Mouse (Mus musculus): Measurements from ENCODE around the gene Fgfr1op.

DNA sequence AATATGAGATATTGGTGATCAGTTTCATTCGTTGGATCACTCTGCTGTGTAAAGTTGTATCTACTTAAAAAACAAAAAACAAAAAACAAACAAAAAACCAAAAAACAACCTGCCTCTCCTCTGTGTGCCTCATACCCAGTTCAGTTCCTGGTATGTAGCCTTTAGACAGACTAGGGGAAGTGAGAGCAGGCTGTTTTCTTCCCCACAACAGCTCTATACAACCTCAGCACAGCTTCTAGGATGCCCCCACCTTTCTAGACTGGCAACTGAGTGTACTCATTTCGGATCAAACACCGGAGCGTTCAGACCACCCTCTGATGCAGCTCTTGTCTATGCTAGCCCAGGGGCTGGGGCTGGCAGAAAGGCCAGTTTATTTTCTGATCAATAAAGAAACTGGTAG lies 60.4 kb downstream of the Fgfr1op start:
- TF ChIP-seq CTCF (conservative IDR thresholded peaks at IDR 0.05; ENCODE audit: insufficient read depth, insufficient read length, low read depth, low read length), result no peak
- no peak for TF ChIP-seq POLR2A (IDR thresholded peaks at IDR 0.05; ENCODE audit: low read depth, low read length)
